ENCODE assay signal across 7 mouse cellular contexts in the genomic region with DNA sequence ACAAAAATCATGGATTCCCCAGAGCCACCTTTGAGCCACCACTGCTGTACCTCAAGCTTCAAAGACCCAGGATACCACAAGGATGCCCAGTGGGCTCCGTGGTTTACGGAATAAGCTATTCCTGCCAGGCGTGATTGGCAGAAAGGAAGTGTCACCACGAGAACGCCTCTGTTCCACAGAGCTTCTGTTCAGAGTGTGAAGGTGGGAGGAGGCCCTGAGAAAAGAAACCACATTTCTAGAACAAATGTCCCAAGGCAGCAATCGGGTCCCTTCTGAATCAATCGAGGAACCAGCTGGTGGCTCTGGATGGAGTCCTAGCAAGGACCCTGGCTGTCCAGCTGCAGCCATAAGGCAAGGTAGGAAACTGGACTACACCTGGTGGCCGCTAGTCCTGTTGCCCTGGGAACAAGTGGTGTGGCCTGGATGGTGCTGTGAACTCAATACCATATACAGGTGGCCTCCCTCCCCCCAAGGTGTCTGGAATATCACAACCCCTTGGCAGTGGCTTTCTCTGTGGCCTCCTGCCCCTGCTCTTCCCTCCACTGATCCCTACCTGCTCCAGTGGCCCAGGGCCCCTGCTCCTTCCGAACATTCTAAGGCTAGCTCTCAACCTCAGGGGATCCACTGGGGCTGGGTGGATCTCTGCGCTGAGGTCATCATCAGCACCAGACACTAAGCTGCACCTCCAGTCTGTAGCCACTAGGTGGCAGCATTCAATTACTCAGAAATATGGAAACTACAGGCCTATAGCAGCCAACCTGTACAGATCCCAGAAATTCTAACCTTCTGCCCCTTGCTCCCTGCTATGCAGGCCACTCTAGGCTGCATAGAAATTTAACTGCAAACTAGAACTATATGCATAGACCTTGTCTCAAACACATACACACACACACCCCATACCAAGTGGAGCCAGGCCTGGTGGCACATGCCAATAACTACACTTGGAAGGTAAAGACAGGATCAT.
DNase-seq lines count a peak whose midpoint lies in the region; ATAC-seq lines count a peak whose summit lies in the region.

No protein-coding gene starts in this region.

- 77% methylated on average over 10 of the region's 10 CpGs for WGBS in hindbrain, embryonic 16.5 days

- peak; percentile 63 for ATAC-seq in hindbrain, embryonic 16.5 days

- no peak overlapping the region for H3K4me3 ChIP-seq in hindbrain, embryonic 16.5 days (ENCODE audit: low read length)

- no peak overlapping the region for H3K9ac ChIP-seq in hindbrain, embryonic 16.5 days (ENCODE audit: low read depth, low read length)

- no peaks in the 10 kb centered on the region for H3K27me3 ChIP-seq in hindbrain, embryonic 16.5 days (replicated peaks; ENCODE audit: control insufficient read depth, insufficient read depth, low read length)

- no peaks in the 10 kb centered on the region for H3K9me3 ChIP-seq in hindbrain, embryonic 16.5 days (ENCODE audit: control insufficient read depth, low read length)

- H3K27ac ChIP-seq in hindbrain, embryonic 16.5 days (ENCODE audit: low read depth, low read length): peak overlapping the region; percentile 44

- H3K4me2 ChIP-seq in hindbrain, embryonic 16.5 days (ENCODE audit: low read length): no peak overlapping the region

- peaks cover 3% of the 10 kb centered on the region; the same call in 1 of the 2 replicates for H3K4me1 ChIP-seq in hindbrain, embryonic 16.5 days (ENCODE audit: control insufficient read depth, insufficient read depth, low read depth, low read length)

- peak; percentile 79 for DNase-seq in adipocyte (ENCODE audit: low spot score)
- peak; percentile 81 to 83 for DNase-seq in cerebellum, postnatal 14 days
- peak; percentile 57 to 67 for DNase-seq in frontal cortex, postnatal 25 days (ENCODE audit: low spot score in 2 of 2)
- peak; percentile 75 for DNase-seq in left cerebral cortex, adult 11 months (ENCODE audit: low spot score)
- DNase-seq in lung, postnatal 36 days: peak; percentile 85
- peak; percentile 62 for DNase-seq in right cerebral cortex, postnatal 14 days

- H3K36me3 ChIP-seq in hindbrain, embryonic 16.5 days (ENCODE audit: control insufficient read depth, insufficient read depth, low read length): peaks cover 15% of the 10 kb centered on the region
